Mouse (Mus musculus) small intestine, adult 2 months (tissue): ENCODE data around the gene Ehd4.

Experiments
- CTCF ChIP-seq: fragments of 200-500 bp; IDR thresholded peaks from 2 replicates; pipeline ENCODE4 v1.5.1; 2012; ENCODE audit warnings: low read depth, mild to moderate bottlenecking, control low read depth, inconsistent platforms, low read length, moderate library complexity, mixed read lengths; ENCODE audit not compliant: insufficient replicate concordance, insufficient read length; ENCODE audit errors: extremely low read depth
- POLR2A ChIP-seq: fragments of 200-500 bp; IDR thresholded peaks from 2 replicates; pipeline ENCODE4 v1.6.1; 2012; ENCODE audit warnings: low read depth, mild to moderate bottlenecking, control low read depth, inconsistent platforms, low read length, moderate library complexity

DNA sequence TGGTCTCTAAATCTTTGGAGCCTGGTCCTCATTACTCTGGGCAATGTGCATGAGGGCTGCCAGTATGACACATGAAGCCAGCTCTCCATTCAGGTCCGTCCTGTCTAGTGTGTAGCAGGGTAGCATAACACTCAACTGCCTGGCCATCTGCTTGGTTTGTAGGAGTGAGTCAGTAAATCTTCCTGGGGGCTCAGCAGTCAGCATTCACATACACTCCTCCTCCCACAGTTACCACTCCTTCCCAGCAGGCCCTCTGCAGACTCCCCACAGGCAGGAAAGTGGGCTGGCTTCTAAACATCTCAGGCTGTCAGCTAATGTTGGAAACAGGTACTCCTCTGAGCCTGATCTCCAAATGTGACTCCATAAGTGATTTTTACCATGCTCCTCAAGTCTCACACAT is 30.3 kb downstream of the Ehd4 start:
- TF ChIP-seq CTCF (no peak), POLR2A (no peak)
